Mouse (Mus musculus): ENCODE measurements around the gene Efcab11.

The Efcab11 gene

DNA sequence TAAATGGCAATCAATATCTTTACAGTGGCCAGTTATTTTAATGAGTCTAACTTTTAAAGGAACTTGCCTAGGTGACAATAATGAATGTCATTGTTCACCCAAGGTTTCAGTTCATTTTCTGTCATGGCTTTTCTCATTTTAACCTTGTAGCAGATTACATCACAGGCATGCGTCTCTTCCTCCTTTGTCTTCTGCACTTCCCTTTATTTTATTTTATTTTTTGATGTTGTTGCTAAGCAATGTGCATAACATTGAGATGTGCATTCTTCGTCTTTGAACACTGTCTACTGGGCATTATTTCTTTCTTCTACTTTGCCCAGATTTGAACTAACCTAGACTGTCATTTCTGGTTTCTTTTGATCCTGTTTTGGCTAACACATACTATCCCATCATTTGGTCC lies 88.3 kb downstream of the Efcab11 start:
- DNase-seq = no peak

DNA sequence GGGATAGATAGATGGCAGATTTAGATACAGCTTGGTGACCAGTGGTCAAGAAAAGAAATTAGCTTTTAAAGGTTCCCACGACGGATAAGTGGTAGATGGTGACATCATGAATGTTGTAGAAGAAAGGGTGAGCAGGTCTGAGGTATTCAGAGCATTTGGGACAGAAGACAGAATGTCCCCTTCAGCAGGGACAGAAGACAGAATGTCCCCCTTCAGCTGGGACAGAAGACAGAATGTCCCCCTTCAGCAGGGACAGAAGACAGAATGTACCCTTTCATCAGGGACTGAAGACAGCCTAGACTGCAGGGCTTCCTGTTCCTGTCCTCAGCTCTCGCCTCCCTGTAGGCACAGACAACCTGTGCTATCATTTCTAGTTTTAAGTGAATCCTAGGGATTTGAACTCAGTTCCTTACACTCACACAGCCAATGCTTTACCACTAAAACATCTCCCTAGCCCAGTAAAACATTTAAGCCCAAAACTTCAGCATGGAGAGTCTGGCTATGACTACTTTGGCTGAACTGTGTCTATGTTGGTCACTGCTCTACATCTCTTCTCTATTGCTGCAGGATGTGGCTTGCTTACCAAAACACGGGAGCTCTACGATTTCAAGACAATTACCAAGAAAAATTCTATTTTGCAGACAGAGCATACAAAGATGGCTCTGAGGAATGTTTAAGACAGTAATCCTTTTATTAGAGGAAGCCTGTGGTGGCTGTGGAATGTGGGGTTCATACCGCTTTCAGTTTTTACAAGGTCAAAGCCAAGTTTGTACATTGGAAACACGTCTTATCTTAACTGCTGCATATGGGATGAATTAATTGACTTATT lies 89.2 kb downstream of the Efcab11 start:
- DNase-seq = no peak

DNA sequence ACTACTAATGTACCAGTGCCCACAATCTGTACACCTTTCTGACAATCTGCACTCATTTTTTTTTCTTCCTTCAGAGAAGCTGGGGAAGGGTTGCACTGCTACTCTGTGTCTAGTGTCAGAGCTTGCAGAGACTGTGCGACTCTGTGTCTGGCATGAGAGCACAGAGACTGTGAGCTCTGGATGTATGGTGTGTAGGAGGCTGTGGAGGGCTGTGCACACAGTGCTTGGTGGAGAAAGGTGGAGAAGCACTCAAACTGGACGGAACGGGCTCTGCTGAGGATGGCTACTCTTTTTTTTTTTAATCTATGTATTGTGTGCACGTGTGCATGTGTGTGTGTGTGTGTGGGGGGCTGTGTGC lies 90.1 kb downstream of the Efcab11 start:
- DNase-seq = no peak

DNA sequence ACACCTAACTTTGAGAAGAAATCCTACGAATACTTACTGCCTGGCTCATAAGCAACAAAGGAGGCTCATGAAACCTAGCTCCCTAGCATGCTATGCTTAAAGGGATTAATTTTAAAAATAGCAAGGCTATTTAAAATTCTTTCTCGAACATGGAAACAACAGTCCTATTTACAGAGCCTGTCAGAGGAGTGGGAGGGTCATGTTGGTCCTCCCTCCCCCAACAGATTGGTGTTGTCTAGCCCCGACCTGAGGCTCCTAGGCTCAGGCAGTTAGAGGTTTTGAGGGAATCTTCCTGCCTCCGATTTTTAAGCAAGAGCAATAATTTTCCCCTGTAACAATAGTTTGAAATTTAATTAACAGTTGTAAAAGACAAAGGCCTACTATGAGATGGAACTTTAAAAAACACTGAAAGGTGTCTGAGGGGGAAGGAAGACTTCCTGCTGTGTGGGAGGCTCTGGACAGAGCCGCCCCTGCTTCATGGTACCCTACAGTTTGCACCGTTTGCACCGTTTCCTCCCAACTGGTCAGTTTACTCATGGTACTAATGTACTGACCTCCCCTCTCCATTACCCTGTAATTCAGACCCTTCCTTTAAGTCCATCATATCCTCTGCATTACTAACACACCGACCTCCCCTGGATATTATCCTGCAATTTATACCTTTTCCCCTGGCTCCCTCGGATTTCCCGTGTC lies 90.6 kb downstream of the Efcab11 start:
- no peak for DNase-seq

DNA sequence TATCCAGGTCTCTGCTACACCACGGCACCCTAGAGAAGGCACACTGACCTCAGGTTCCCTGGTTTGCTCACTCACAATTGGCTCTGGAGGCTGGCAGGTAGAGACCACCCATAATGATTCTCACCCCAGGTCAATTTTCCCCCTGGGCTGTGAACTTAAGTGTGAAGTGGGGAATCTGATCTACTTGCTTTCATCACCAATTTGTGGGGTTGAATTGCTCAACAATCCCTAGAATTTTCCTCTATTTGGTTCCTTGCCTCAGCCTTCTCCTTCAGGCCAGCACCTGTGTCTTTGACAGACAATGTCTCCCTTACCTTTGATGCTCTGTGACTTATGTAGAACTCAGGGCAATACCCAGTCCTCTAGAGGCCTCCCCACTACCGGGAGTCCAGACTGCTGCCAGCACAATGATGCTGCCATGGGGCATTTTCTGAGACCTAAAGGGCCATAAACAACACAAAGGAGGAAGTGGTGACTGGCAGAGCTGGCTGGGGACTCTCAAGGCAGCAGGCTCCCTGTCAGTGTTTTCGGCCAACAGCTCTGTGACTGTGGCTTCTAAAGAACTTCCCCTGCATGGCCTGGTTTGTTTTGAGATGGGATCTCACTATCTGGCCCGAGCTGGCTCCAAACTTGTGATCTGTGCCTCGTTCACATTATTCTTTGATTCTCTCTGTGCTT lies 94.8 kb downstream of the Efcab11 start:
- no peak for DNase-seq

DNA sequence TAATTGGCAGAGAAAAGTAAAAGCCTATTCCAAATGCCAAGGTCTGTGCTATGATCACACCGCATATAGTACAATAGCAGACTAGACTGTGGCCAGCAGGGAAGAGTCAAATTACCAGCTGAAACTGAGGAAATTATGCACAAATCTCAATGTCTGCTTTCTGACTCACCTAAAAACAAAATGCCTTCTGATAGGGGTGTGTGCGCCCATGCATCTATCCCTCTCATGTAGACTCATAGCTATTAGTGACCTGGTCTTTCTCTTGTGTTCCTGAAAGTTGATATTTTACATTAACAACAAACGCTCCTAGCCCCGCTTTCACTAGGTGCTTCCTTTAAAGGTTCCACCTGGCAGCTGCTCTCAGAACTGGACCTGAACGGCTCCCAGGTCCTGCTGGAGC lies 102.5 kb downstream of the Efcab11 start:
- DNase-seq = no peak

DNA sequence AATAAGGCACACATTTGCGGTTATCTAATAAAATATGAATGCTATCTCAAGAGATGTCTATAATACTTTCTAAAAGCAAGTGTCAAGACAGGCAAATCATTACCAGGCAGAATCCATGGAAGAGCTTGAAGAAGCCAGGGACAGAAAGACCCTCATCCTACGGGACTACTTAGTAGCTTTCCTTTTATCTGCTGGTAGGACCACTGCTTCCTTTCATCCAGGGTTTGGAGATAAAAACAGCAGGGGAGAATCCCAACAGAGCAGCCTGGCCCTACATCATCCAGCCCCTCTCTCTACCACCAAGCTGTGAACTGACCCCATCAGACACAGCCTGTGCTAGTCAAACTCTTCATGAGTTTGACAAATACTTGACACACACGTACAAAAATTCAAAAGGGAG lies 103.8 kb downstream of the Efcab11 start:
- DNase-seq = no peak

DNA sequence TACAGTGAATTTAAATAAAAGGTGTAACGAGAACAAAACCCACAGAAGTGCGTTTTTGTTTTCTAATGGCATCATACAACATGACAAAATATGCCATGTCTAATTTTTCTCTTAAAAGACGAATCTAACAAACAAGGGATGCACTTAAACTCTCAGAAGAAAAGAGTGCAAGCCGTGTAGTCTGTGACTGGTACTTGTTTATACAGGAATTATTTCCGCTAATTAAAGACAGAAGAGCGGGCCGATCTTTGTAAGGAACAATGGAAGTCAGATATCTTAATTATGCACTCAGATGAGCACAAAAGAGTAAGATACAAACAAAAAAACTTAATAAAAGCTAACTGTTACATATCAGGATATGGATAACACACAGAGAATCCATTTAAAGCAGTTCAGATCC lies 104.3 kb downstream of the Efcab11 start:
- DNase-seq = no peak

DNA sequence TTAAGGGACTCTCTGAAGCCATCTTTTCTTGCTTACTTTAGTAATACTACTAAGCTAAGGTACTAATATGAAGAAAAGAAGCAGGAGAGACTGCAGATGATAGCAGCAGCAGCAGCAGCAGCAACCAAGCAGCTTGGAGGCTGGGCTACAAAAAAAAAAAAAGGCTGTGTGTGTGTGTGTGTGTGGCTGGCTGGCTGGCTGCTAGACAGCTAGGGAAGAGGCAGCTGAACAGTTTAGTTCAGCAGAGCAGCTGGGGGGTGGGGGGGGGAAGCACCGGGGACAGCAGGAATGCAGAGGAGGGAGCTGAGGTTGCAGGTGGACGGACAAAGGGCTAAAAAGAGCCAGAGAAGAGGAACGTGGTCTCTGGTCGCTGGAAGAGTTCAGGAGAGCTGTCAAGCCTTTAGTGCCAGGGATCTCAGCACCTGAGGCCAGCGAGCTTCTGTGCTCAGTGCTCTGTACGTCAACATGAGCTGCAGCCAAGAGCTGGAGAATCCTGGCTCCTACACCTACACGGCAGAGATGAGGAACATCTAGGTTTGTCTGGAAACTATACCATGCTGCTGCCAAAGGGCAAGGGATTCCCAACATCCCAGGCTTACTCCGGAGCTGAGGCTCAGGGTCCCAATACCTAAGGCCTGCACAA lies 107.6 kb downstream of the Efcab11 start:
- no peak for DNase-seq

DNA sequence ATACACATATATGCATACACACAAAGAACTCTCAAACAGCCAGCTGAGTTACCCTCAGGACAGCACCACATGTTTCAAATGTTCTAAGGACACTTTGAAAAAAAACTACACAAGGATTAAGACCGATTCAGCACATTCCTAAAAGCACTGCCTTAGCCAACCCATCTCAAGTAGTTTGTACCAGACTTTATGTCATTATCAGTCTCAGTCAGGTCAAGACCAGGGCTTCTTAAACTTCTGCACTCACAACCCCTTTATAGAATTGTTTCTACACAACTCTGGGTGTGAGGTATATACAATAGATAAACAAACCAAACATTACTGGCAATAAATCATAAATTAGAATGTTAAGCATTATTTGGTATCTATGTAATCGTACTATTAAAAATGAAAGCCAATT lies 109.4 kb downstream of the Efcab11 start:
- DNase-seq = no peak

DNA sequence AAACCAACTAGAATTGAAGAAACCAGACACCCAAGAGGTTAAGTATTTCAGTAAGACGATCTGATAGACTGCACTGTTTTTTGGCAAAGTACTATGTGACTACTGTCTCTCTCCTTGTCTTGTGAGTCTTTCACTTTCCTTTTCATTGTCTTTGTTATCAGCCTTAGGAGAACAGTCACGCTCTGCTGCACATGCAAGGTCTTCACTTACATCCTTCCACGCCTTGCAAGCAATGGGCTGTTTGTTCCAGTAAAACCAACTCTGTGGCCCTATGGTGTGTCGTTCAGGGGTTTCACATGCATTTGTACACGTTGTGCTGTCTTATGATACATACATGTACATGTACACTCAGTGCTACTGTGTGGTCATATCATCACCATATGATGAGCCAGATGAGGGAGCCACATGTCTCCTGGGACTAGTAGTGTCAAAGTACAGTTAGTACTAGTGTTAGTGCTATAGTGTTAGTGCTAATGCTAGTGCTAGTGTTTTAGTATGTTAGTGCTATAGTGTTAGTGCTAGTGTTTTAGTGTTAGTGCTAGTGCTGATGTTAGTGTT lies 110.5 kb downstream of the Efcab11 start:
- no peak for DNase-seq

DNA sequence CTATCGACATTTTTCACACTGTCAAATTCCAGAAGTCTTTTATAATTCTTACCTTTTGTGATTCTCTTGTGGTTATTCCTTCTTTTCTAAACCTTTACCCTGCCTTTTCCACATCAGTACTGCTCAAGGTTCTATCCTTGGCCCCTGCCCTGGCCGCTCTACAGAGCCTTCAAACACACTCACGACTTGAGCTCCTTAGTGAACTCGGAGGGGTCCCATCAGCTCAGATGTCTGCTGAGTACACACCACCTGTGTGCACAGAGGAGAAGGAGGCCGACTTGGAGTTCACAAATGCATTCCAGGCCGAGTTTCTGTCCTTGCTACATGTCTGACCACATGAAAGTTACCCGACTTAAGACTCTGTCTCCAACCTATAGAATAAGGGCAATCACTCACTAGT lies 113.2 kb downstream of the Efcab11 start:
- no peak for DNase-seq

DNA sequence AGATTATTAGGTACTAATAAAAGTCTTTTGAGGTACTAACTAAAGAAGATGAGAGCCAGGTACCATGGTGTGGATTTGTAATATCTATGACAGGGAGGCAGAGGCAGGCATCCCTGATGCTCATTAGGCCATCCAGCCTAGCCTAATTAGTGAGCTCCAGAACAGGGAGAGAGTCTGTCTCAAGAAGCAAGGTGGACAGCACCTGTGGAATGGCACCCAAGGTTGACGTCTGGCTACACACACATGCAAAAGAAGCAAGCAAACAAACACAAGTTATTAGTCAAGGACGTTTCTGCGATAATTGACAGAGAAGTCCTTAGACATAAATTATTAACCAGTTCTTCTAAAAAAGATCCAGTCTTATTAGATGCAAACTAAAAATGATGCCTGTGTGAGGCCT lies 114.6 kb downstream of the Efcab11 start:
- DNase-seq = no peak

DNA sequence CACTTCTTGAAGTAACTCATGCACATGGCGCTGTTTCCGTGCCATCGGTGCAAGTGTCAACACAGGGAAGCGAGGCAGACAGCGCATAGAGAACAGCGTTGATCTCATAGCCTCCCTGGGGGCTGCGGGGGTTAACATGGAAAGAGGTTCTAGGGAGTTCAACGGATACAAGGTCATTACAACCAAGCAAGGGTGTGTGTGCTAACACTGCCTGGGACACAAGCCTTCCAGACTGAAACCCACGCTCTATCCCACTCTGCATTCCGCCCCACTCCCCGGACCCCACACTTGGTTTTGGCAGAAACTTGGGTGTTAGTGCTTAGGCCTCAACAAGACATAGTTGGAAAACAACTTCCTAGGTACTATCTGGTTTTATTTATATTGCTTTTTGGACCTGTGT lies 116.5 kb downstream of the Efcab11 start:
- no peak for DNase-seq

DNA sequence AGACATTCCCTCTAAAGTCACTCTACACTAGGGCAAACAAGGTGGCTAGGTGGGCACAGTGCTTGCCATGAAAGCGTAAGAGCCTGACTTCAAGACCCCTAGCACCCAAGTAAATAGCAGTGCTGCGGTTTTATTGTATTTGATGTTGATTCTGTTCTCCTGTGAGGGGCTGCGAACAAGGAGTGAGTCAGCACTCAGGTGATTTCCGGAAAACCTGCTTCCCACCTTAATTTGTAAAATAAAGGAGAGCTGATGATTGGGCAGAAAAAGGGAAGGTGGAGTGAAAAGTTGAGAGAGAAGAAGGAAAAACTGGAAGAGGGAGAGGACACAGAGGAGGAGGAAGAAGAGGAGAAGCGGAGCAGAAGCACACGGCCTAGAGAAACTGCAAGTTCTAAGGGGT lies 118.3 kb downstream of the Efcab11 start:
- DNase-seq = no peak

DNA sequence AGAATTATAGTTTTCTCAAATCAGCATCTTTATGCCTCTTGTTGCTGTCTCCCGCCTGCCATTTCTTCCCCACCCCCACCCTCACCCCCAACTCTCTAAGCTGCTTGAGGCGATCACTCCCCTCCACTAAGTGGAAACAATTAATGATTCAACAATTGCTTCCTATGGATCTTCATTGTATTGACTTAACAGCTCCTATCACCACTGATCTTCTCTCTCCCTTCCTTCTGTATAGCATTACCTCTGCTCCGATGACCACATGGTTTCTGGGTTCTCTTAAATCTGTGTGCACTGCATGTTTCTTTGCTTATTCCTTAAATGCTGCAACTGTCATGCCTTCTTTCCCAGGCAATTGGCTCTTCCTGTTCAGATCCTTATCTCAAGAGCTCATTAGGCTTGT lies 120.2 kb downstream of the Efcab11 start:
- DNase-seq = no peak

DNA sequence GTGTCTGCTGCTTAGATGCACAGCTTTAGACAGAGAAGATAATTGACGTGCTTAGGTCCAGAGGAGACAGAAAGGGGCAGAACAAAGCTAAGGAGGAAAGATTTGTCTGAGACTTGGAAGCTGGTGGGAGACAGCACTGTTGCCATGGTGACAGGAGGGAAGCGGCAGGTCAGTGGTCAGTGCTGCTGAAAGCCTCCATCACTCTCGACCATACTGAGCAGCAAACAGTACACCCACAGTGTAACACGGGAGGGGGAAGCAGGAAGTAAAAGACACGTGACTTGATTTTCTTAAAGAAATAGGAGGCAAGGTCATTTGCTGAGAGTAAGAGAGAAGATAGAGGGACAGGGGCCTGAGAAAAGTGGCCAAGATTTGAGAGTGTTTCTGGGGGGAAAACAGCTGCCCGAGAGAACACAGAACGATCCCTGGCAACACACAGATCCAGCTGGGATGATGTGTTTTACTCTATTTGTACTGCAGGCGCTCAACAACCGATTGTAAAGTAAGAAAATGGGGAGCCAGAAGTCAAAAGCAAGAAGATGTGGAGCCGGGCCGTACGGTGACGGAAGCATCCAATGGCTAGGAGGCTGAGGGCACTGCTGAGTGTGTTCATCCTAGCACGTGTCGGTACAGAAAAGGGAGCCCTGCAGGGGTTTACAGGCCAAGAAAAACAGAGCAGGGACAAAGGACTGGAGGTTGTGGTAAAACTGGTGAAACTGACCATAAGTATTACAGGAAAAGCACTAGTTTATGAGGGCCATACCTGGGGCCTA lies 126.3 kb downstream of the Efcab11 start:
- DNase-seq = no peak

DNA sequence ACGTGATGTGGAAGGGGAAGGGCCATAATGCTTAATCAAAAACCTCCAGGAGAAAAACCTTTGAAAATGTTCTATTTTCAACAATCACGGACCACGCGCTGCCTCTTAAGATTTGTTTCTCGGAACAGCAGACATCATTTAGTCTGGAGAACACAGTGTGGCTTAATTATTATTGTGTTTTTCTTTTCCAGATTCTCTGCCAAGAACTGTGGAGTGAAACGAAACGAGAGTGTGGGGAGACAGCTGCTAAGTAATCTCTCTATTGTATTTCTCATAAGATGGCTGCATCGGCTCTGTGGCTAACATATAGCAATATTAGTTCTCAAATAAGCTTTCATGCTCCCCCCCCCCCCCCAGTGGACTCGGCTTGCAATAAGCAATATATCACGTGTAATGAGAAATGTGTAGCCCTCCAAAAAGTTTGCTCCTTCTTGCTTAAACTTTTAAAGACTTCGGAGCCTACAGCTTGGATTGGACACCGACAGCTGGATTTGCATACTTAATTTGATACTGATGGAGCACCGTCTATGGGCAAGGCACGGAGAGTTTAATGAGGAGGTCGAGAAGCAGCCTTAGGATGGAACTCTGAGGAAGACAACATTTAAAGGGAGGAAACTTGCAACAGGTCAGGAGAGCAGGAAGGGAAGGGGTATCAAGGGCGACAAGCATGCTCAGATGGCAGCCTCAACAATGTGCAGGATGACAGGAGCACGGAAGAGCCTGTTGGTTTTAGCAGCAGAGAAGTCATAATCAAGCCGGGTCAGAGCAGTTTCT lies 127.1 kb downstream of the Efcab11 start:
- no peak for DNase-seq

DNA sequence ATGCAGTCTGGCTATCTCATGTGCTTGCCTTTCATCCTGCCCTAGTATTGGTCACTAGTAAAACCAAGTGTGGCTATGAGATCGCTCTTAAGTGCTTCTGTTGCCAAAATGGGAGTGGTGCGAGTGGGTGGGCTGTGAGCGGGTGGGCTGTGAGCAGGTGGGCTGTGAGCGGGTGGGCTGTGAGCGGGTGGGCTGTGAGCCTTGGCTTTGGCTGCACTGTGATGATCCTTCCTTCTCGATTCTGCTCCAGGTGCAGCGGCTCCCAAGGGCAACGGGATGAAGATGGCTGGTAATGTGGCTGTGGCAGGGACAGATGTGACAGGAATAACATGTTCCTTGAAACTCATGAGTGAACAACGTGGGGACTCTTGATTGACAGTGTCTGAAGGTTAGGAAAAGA lies 128.0 kb downstream of the Efcab11 start:
- DNase-seq = no peak

DNA sequence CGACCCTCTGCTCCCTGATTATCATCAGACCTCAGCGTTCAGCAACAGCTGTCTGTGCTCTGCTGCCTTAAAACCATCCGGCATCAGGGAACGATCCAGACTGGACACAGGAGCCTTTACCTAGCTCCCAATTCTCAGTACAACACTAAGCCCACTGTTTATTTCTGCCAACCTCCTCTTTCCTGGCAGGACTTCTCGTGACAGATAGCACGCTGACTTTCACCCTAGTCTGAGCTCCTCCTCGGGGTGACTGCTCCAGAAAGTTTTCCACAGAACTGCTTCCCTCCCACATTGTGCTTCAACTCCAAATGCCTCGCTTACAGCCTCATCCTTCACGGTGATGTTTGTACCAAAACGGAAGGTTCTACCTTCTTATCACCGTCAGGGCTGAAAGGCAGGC lies 131.3 kb downstream of the Efcab11 start:
- DNase-seq = no peak

DNA sequence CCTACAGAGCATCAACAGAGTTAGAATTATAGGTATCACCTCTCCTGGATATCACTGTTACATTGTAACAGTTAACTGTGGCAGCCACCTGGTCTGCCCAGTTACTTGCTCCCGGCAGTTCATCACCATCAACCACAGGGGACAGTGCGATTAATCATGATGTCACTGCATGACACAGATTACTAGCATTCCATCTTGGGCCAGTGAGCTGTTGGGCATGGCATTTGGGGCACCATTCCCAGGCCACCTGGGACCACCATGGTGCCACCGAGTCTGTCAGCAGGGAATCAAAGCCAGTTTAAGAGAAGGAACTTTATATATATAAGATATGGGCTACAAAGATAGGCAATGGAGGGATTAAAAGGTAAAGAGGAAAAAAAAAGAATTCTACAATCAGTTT lies 134.8 kb downstream of the Efcab11 start:
- no peak for DNase-seq

DNA sequence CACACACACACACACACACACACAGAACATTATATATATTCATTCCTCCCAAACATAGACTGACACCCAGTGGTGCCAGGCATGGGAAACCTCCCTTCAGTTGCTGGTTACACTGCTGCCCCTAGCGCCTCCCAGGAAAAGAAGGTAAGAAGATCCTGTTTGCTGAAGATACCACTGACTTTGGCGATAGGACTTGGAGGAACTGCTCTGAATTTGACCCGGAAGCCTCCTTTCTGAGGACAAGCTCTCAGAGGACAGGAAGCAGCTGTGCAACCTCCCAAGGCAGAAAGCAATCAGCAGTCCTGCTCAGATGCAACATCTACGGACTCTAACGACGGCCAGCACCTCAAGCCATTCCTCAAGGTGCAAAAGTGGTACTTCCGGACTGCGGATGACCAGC lies 142.6 kb downstream of the Efcab11 start:
- no peak for DNase-seq

All from cerebellum, adult 9-10 months (tissue).